Mouse (Mus musculus): ENCODE measurements around the gene Cd48. TPM values are rescaled to one million over a fixed set of nuclear protein-coding genes. Genes with fewer than 3 reads are reported as not detected.

The Cd48 gene
- polyA plus RNA-seq, 1 experiment from 2014 or later: 260 TPM

GRCm38 (mm10) chr1:171748127-171748969 is 66.5 kb downstream of the Cd48 start:
- H3K79me2 ChIP-seq (ENCODE audit: inconsistent target): no peaks in the 10 kb centered on the region
- no peak overlapping the region for H3K4me3 ChIP-seq (ENCODE audit: inconsistent target)
- H3K27ac ChIP-seq: no peak overlapping the region
- H3K36me3 ChIP-seq (ENCODE audit: inconsistent target): no peaks in the 10 kb centered on the region
- WGBS (ENCODE audit: missing documents): 87% methylated on average over 3 of the region's 3 CpGs

Other genes with a start within 250 kb of the Cd48 start
- gene F11r, start 244.5 kb upstream of the Cd48 start, polyA plus RNA-seq (2018): 0.39 to 1.7 TPM (median 0.56 TPM) in 3 replicates
- gene Alyref2, start 178.5 kb upstream of the Cd48 start, polyA plus RNA-seq (2018): 6.9 to 8.0 TPM (median 7.2 TPM) in 3 replicates
- gene Itln1, start 146.7 kb upstream of the Cd48 start, polyA plus RNA-seq (2018): not detected in 3 replicates
- gene Cd244a, start 122.8 kb upstream of the Cd48 start, polyA plus RNA-seq (2018): 2.6 to 6.3 TPM (median 2.7 TPM) in 3 replicates
- 199 to 492 TPM (median 394 TPM) in 3 replicates for gene Ly9, start 74.6 kb upstream of the Cd48 start, polyA plus RNA-seq (2018)
- gene Slamf7, start 29.0 kb upstream of the Cd48 start, polyA plus RNA-seq (2018): 92.5 to 257 TPM (median 179 TPM) in 3 replicates
- 0.19 to 0.30 TPM (median 0.21 TPM) in 3 replicates for gene Slamf1, start 85.1 kb downstream of the Cd48 start, polyA plus RNA-seq (2018)
- gene Cd84, start 157.7 kb downstream of the Cd48 start, polyA plus RNA-seq (2018): 552 to 1,435 TPM (median 764 TPM) in 3 replicates
- gene Gm10521, start 213.7 kb downstream of the Cd48 start, polyA plus RNA-seq (2018): 14.1 to 35.5 TPM (median 19.0 TPM) in 3 replicates
- 0.65 to 1.0 TPM (median 0.91 TPM) in 3 replicates for gene Slamf6, start 235.5 kb downstream of the Cd48 start, polyA plus RNA-seq (2018)

All from macrophage (primary cell).